Mouse (Mus musculus) macrophage (primary cell): Measurements from ENCODE around the gene Ky. TPM values are rescaled to one million over a fixed set of nuclear protein-coding genes. Genes with fewer than 3 reads are reported as not detected.

Source experiments
- H3K27ac ChIP-seq: fragments of 350-480 bp; formaldehyde crosslinking; 2 replicates; pipeline ENCODE4 v1.9.0; 2021
- H3K36me3 ChIP-seq: fragments of 350-480 bp; formaldehyde crosslinking; 2 replicates; pipeline ENCODE4 v1.9.0; 2021; ENCODE audit errors: inconsistent target
- H3K4me3 ChIP-seq: fragments of 350-480 bp; formaldehyde crosslinking; 2 replicates; pipeline ENCODE4 v1.9.0; 2021; ENCODE audit errors: inconsistent target
- H3K79me2 ChIP-seq: fragments of 350-480 bp; formaldehyde crosslinking; 2 replicates; pipeline ENCODE4 v1.9.0; 2021; ENCODE audit errors: inconsistent target
- WGBS: methylation state at CpG from one replicate; pipeline ENCODE4 v1.1.7; 2026; ENCODE audit warnings: inconsistent platforms; ENCODE audit not compliant: missing documents; 5-methylcytosine and 5-hydroxymethylcytosine counted together
- polyA plus RNA-seq: library from polyadenylated mRNA; stranded (reverse); fragments of 250-400 nt; gene quantifications from 3 replicates; pipeline ENCODE4 v1.2.4, GENCODE M21; 2018; ENCODE audit warnings: inconsistent platforms

The Ky gene
- polyA plus RNA-seq, 1 experiment from 2014 or later = not detected

GRCm38 (mm10) chr9:102497089-102497690 is 8.4 kb upstream of the Ky start:
- no peaks in the 10 kb centered on the region for H3K79me2 ChIP-seq
- no peaks in the 10 kb centered on the region for H3K36me3 ChIP-seq
- no peak overlapping the region for H3K4me3 ChIP-seq
- 92% methylated on average over 9 of the region's 9 CpGs for WGBS
- H3K27ac ChIP-seq = no peak overlapping the region

GRCm38 (mm10) chr9:102497833-102498430 is 7.6 kb upstream of the Ky start:
- H3K4me3 ChIP-seq = no peak overlapping the region
- no peaks in the 10 kb centered on the region for H3K36me3 ChIP-seq
- no peak overlapping the region for H3K27ac ChIP-seq
- no peaks in the 10 kb centered on the region for H3K79me2 ChIP-seq
- 92% methylated on average over 9 of the region's 9 CpGs for WGBS

GRCm38 (mm10) chr9:102498701-102499100 is 6.8 kb upstream of the Ky start:
- H3K27ac ChIP-seq = no peak overlapping the region
- H3K36me3 ChIP-seq = no peaks in the 10 kb centered on the region
- no peak overlapping the region for H3K4me3 ChIP-seq
- H3K79me2 ChIP-seq = no peaks in the 10 kb centered on the region
- 93% methylated on average over 6 of the region's 6 CpGs for WGBS

DNA sequence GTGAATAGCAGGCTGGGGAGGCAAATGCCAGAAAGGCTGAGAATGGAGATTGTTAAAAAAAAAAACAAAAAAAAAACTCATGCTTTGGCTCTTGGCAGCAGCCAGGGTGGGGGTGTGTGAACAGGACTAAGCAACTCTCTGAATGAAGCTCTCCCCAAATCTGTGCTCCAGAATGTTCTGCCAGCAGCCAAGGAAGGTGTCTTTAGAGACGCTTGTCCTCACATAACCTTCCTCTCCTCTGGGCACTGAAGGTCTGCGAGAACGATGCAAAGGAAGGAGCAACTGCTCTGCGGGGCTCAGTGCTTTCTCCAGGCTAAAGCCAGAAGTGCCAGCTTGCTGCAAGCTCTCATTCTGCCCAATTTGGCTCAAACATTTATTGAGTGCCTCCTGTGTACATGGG is 6.3 kb upstream of the Ky start:
- H3K36me3 ChIP-seq = no peaks in the 10 kb centered on the region
- H3K4me3 ChIP-seq = no peak overlapping the region
- no peak overlapping the region for H3K27ac ChIP-seq
- WGBS = 78% methylated on average over 4 of the region's 4 CpGs
- no peaks in the 10 kb centered on the region for H3K79me2 ChIP-seq

- Histone ChIP-seq H3K27ac (no peak overlapping the region), H3K36me3 (no peaks in the 10 kb centered on the region), H3K4me3 (no peak overlapping the region), H3K79me2 (no peaks in the 10 kb centered on the region)
Observed at GRCm38 (mm10) chr9:102499746-102500145, 5.8 kb upstream of the Ky start.

GRCm38 (mm10) chr9:102501113-102501512 is 4.4 kb upstream of the Ky start:
- H3K36me3 ChIP-seq = no peaks in the 10 kb centered on the region
- H3K4me3 ChIP-seq = no peak overlapping the region
- WGBS = 86% methylated on average over 4 of the region's 4 CpGs
- no peak overlapping the region for H3K27ac ChIP-seq
- H3K79me2 ChIP-seq = no peaks in the 10 kb centered on the region

- no peak overlapping the region for H3K27ac ChIP-seq
- no peaks in the 10 kb centered on the region for H3K79me2 ChIP-seq
- H3K36me3 ChIP-seq = no peaks in the 10 kb centered on the region
- WGBS = 86% methylated on average over 11 of the region's 11 CpGs
- no peak overlapping the region for H3K4me3 ChIP-seq
Observed at GRCm38 (mm10) chr9:102502015-102502633, 3.4 kb upstream of the Ky start.

DNA sequence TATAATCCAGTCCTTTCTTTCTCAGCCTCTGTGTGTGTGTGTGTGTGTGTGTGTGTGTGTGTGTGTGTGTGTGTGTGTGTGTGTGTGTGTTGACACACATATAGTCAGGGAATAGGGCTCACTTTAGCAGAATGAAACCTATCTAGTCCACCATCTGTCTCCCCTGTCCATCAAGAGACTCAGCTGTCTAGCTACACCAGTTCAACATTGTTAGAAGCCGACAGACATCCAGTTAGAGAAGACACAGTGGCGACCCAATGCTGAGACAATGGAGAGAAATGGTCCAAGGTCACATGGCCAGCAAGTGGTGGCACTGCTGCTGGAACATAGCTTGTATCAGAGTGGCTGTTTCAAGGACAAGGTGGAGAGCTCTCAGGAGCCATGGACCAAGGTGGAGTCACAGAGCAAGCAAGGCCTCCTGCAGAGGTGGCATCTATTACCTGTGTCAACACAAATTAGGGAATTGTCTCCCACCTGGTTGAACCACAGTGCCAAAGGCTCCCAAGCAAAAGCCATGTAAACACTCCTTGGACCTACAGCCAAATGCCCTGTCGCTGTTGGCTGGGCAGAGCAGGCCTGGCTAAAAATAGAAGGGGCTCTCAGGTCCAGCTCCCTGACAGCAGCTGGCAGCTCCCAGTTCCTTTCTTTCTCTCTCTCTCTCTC is 703 bp upstream of the Ky start:
- Histone ChIP-seq H3K4me3 (no peak overlapping the region), H3K36me3 (no peaks in the 10 kb centered on the region), H3K27ac (no peak overlapping the region), H3K79me2 (no peaks in the 10 kb centered on the region)
- 78% methylated on average over 3 of the region's 3 CpGs for WGBS

GRCm38 (mm10) chr9:102508315-102508714 is 2.8 kb downstream of the Ky start:
- Histone ChIP-seq H3K4me3 (no peak overlapping the region), H3K36me3 (no peaks in the 10 kb centered on the region), H3K79me2 (no peaks in the 10 kb centered on the region), H3K27ac (no peak overlapping the region)
- WGBS = 74% methylated on average over 3 of the region's 3 CpGs

DNA sequence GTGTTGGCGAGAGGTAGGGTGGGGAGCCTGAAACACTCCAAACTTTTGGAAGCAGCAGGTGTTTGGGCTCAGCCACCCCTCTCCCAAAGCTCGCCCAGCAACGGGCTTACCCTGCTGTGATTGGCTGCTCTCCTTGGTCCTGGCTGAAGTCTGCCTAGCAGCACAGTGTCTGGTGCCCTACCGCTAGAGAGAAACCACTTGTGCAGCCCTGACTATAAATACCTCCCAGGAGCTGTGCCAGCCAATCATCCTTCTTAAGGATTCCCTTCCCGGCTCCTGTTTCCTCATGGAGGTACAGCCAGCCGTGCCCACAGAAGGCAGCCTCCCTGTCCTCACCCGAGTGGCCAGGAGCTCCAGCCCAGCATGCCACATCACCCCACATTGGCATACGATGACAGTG is 5.9 kb downstream of the Ky start:
- H3K36me3 ChIP-seq = no peaks in the 10 kb centered on the region
- H3K79me2 ChIP-seq = no peaks in the 10 kb centered on the region
- 59% methylated on average over 8 of the region's 8 CpGs for WGBS
- no peak overlapping the region for H3K27ac ChIP-seq
- no peak overlapping the region for H3K4me3 ChIP-seq

GRCm38 (mm10) chr9:102513578-102513977 is 8.0 kb downstream of the Ky start:
- no peaks in the 10 kb centered on the region for H3K79me2 ChIP-seq
- no peak overlapping the region for H3K4me3 ChIP-seq
- H3K36me3 ChIP-seq = no peaks in the 10 kb centered on the region
- no peak overlapping the region for H3K27ac ChIP-seq
- WGBS = 72% methylated on average over 4 of the region's 4 CpGs

DNA sequence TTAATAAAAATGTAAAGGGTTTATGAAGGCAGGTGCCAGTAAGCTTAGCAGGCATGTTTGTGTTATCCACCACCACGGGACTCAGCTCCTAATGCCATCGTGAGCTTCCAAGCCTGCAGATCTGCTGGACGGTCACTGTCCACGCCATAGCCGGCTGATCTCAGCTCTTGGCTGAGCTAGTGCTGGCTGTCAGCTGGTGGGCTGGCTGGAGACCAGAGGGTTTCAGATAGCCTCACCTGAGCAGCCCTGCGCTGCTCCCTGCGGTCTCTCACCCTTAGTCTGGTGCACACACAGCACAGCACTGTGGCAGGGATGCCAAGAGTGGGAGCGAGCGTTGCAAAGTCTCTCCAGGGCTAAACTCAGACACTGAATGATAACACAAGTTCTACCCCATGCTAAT is 12.9 kb downstream of the Ky start:
- 95% methylated on average over 9 of the region's 9 CpGs for WGBS
- Histone ChIP-seq H3K4me3 (no peak overlapping the region), H3K36me3 (no peaks in the 10 kb centered on the region), H3K79me2 (no peaks in the 10 kb centered on the region), H3K27ac (no peak overlapping the region)

GRCm38 (mm10) chr9:102521396-102521795 is 15.8 kb downstream of the Ky start:
- H3K36me3 ChIP-seq = no peaks in the 10 kb centered on the region
- H3K79me2 ChIP-seq = no peaks in the 10 kb centered on the region
- no peak overlapping the region for H3K4me3 ChIP-seq
- 22% methylated on average over 4 of the region's 4 CpGs for WGBS
- no peak overlapping the region for H3K27ac ChIP-seq

- H3K79me2 ChIP-seq = no peaks in the 10 kb centered on the region
- H3K4me3 ChIP-seq = no peak overlapping the region
- H3K36me3 ChIP-seq = no peaks in the 10 kb centered on the region
- H3K27ac ChIP-seq = no peak overlapping the region
- WGBS = 91% methylated on average over 6 of the region's 7 CpGs
Observed at GRCm38 (mm10) chr9:102528106-102528505, 22.6 kb downstream of the Ky start.

DNA sequence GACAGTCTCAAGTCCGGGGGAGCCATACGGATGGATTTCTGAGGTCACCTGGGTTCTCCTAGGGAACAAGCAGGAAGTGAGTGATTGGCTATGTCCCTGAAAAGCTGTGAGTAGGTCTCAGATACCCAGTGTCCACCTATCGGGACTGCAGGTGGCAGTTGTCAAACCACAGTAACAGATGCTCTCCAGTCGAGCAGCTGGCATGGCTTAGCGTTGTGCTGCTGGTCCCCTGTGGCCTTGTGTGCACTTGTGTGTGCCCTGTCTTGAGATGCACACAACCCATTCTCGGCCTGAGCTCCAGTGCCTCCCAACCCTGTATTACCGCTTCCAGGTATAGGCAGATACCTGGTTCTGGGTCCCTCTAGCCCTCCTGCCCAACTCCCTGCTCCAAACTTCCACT is 23.0 kb downstream of the Ky start:
- Histone ChIP-seq H3K79me2 (no peaks in the 10 kb centered on the region), H3K4me3 (no peak overlapping the region), H3K36me3 (no peaks in the 10 kb centered on the region), H3K27ac (no peak overlapping the region)
- WGBS = 90% methylated on average over 7 of the region's 7 CpGs
